Mouse (Mus musculus): ENCODE measurements at regions not wholly inside any gene's neighbourhood (a gene's known extent, or its start where the extent isn't known, plus 50 kb on each side); places are given as distances from the start of the nearest gene placed in this dataset.

DNA sequence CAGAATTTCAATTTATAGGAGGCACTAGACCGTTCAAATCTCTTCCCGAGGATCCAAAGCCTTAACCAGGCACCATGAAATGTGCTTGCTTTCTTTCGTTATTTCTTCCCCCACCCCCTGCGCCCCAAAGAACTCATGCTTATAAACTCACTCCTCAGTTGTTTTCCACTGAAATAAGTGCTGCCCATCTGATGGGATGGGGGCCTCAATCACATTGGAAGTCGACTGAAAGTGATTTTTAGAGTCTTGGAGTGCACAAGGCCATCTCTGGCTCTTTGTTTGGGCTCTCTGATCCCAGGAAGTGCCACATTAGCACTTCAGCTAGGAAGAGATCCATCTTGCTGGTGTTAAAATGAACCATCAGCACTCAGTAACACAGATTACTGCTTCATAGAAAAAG, 484.3 kb downstream of the Nedd1 start:
- no peak for TF ChIP-seq CHD2 (IDR thresholded peaks at IDR 0.05; ENCODE audit: low read depth, low read length)
- no peak for TF ChIP-seq ZC3H11A (IDR thresholded peaks at IDR 0.05; ENCODE audit: borderline replicate concordance, low read depth, low read length)
- TF ChIP-seq ZNF384 (IDR thresholded peaks at IDR 0.05; ENCODE audit: low read depth, low read length), result no peak

All from ES-E14 (cell line).